Mouse (Mus musculus): Measurements from ENCODE around the gene 4930556J24Rik. TPM values are rescaled to one million over a fixed set of nuclear protein-coding genes. Genes with fewer than 3 reads are reported as not detected.

Gene 4930556J24Rik
- polyA plus RNA-seq, 1 experiment: 0.07 TPM

DNA sequence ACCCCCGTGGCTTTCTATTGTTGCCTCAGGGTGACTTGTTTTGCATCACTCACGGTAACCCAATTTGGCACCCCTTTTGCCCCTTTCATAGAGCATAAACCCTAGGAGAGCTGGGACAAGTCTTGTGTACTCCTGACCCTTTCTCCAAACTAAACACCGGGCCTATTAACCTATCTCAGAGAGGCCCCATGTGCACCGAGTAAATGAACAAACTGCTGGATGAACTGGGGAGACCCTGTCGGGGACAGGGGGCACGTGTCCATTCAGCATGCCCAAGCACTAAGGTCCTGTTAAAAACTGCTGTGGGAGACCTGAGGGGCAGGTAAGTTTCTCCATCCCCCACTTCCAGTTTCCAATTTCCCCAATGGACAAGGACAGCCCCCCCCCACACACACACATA, 45.6 kb downstream of the 4930556J24Rik start:
- H3K4me3 ChIP-seq (ENCODE audit: insufficient read depth, poor library complexity, severe bottlenecking): no peak overlapping the region
- no peaks in the 10 kb centered on the region for H3K36me3 ChIP-seq (ENCODE audit: control insufficient read depth, insufficient read depth)
- H3ac ChIP-seq (ENCODE audit: control insufficient read depth, insufficient read length, low read depth): no peak overlapping the region
- no peaks in the 10 kb centered on the region for H3K79me3 ChIP-seq (ENCODE audit: low read depth)
- H3K27me3 ChIP-seq (ENCODE audit: control insufficient read depth, insufficient read depth, insufficient read length): peaks cover 61% of the 10 kb centered on the region
- no peaks in the 10 kb centered on the region for H3K79me2 ChIP-seq (ENCODE audit: control insufficient read depth, insufficient read depth)
- TF ChIP-seq USF1 (IDR thresholded peaks at IDR 0.05; ENCODE audit: low read depth): no peak
- TF ChIP-seq FOSL1 (IDR thresholded peaks at IDR 0.05; ENCODE audit: insufficient read depth, low read length, poor library complexity, severe bottlenecking): no peak
- TF ChIP-seq CEBPB (IDR thresholded peaks at IDR 0.05; ENCODE audit: low read depth): no peak
- TF ChIP-seq MAX (IDR thresholded peaks at IDR 0.05): no peak
- TF ChIP-seq CTCF (IDR thresholded peaks at IDR 0.05; ENCODE audit: control insufficient read depth, insufficient read depth, insufficient read length): no peak
- TF ChIP-seq MYOD1 (IDR thresholded peaks at IDR 0.05; ENCODE audit: control insufficient read depth, insufficient read length, low read depth): no peak
- TF ChIP-seq MYOG (IDR thresholded peaks at IDR 0.05; ENCODE audit: control insufficient read depth, extremely low read depth, insufficient read length): no peak

DNA sequence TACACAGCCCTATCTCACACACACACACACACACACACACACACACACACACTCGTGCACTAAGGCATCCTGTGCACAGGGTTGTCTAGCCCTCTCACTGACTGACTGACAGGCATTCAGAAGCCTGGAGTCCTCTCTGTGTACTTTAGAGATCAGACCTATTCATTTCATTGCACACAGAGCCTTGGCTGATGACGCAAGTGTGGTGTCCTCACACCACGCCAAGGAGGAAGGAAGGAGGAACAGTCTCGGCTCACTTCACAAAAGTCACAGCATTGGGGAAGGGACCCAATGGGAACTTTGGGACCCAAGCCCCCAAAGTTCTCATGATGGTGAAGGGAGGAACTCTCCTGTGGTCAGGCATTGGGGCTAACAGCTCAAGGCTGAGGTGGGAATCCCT, 46.6 kb downstream of the 4930556J24Rik start:
- H3K79me2 ChIP-seq (ENCODE audit: control insufficient read depth, insufficient read depth): no peaks in the 10 kb centered on the region
- H3K79me3 ChIP-seq (ENCODE audit: low read depth): no peaks in the 10 kb centered on the region
- no peaks in the 10 kb centered on the region for H3K36me3 ChIP-seq (ENCODE audit: control insufficient read depth, insufficient read depth)
- TF ChIP-seq CTCF (IDR thresholded peaks at IDR 0.05; ENCODE audit: control insufficient read depth, insufficient read depth, insufficient read length): no peak
- no peak for TF ChIP-seq USF1 (IDR thresholded peaks at IDR 0.05; ENCODE audit: low read depth)
- TF ChIP-seq MAX (IDR thresholded peaks at IDR 0.05): no peak
- no peak for TF ChIP-seq CEBPB (IDR thresholded peaks at IDR 0.05; ENCODE audit: low read depth)
- TF ChIP-seq MYOG (IDR thresholded peaks at IDR 0.05; ENCODE audit: control insufficient read depth, extremely low read depth, insufficient read length): no peak
- no peak for TF ChIP-seq FOSL1 (IDR thresholded peaks at IDR 0.05; ENCODE audit: insufficient read depth, low read length, poor library complexity, severe bottlenecking)
- TF ChIP-seq MYOD1 (IDR thresholded peaks at IDR 0.05; ENCODE audit: control insufficient read depth, insufficient read length, low read depth): no peak
- peaks cover 54% of the 10 kb centered on the region for H3K27me3 ChIP-seq (ENCODE audit: control insufficient read depth, insufficient read depth, insufficient read length)
- H3K4me3 ChIP-seq (ENCODE audit: insufficient read depth, poor library complexity, severe bottlenecking): no peak overlapping the region
- no peak overlapping the region for H3ac ChIP-seq (ENCODE audit: control insufficient read depth, insufficient read length, low read depth)

DNA sequence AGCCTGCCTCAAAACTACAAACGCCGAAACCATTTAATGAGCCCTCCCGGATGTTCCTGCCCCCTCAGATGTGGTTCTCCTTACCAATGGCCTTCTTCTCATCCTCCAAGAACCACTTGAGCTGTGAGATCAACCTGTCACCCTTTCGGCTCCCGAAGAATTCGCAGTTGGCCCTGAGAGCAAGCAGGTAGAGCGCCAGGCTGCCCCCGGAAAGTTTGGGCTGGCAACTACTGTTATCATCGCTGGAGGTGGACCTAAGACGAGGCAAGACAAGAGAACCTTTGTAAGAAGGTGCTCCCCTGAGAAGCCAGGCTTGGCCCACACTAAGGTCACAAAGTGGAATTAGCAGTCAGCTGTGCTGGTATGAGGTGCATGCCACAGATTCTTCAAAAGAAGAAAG, 50.7 kb downstream of the 4930556J24Rik start:
- no peak overlapping the region for H3K4me3 ChIP-seq (ENCODE audit: insufficient read depth, poor library complexity, severe bottlenecking)
- peaks cover 44% of the 10 kb centered on the region for H3K27me3 ChIP-seq (ENCODE audit: control insufficient read depth, insufficient read depth, insufficient read length)
- H3ac ChIP-seq (ENCODE audit: control insufficient read depth, insufficient read length, low read depth): no peak overlapping the region
- H3K36me3 ChIP-seq (ENCODE audit: control insufficient read depth, insufficient read depth): no peaks in the 10 kb centered on the region
- H3K79me3 ChIP-seq (ENCODE audit: low read depth): no peaks in the 10 kb centered on the region
- no peaks in the 10 kb centered on the region for H3K79me2 ChIP-seq (ENCODE audit: control insufficient read depth, insufficient read depth)
- TF ChIP-seq FOSL1 (IDR thresholded peaks at IDR 0.05; ENCODE audit: insufficient read depth, low read length, poor library complexity, severe bottlenecking) (no peak), CEBPB (IDR thresholded peaks at IDR 0.05; ENCODE audit: low read depth) (no peak), MAX (IDR thresholded peaks at IDR 0.05) (no peak), CTCF (IDR thresholded peaks at IDR 0.05; ENCODE audit: control insufficient read depth, insufficient read depth, insufficient read length) (no peak), MYOD1 (IDR thresholded peaks at IDR 0.05; ENCODE audit: control insufficient read depth, insufficient read length, low read depth) (no peak), MYOG (IDR thresholded peaks at IDR 0.05; ENCODE audit: control insufficient read depth, extremely low read depth, insufficient read length) (no peak), USF1 (IDR thresholded peaks at IDR 0.05; ENCODE audit: low read depth) (no peak)

DNA sequence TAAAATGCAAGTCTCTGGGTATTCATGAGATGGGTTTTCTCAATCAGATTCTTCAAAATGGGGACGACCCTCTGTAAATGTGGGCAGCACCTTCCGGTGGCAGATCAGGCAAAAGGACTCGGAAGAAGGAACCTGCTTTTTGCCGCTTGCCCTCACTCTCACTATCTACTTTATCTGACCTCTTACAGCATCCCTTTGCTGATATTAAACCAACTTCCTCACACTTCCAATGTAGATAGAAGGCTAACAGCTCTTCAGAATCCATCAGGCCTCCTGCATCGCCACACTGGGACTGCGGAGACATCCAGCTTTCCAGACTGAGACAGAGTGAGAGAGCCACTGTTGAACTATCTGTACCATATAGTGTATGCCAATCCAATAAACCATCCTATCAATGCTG, 53.8 kb downstream of the 4930556J24Rik start:
- peaks cover 18% of the 10 kb centered on the region for H3K27me3 ChIP-seq (ENCODE audit: control insufficient read depth, insufficient read depth, insufficient read length)
- no peak overlapping the region for H3K4me3 ChIP-seq (ENCODE audit: insufficient read depth, poor library complexity, severe bottlenecking)
- H3K36me3 ChIP-seq (ENCODE audit: control insufficient read depth, insufficient read depth): no peaks in the 10 kb centered on the region
- no peak for TF ChIP-seq CTCF (IDR thresholded peaks at IDR 0.05; ENCODE audit: control insufficient read depth, insufficient read depth, insufficient read length)
- TF ChIP-seq MYOD1 (IDR thresholded peaks at IDR 0.05; ENCODE audit: control insufficient read depth, insufficient read length, low read depth): no peak
- no peak for TF ChIP-seq MYOG (IDR thresholded peaks at IDR 0.05; ENCODE audit: control insufficient read depth, extremely low read depth, insufficient read length)
- no peak for TF ChIP-seq FOSL1 (IDR thresholded peaks at IDR 0.05; ENCODE audit: insufficient read depth, low read length, poor library complexity, severe bottlenecking)
- no peak for TF ChIP-seq MAX (IDR thresholded peaks at IDR 0.05)
- TF ChIP-seq CEBPB (IDR thresholded peaks at IDR 0.05; ENCODE audit: low read depth): no peak
- TF ChIP-seq USF1 (IDR thresholded peaks at IDR 0.05; ENCODE audit: low read depth): no peak
- H3K79me2 ChIP-seq (ENCODE audit: control insufficient read depth, insufficient read depth): no peaks in the 10 kb centered on the region
- no peaks in the 10 kb centered on the region for H3K79me3 ChIP-seq (ENCODE audit: low read depth)
- no peak overlapping the region for H3ac ChIP-seq (ENCODE audit: control insufficient read depth, insufficient read length, low read depth)

DNA sequence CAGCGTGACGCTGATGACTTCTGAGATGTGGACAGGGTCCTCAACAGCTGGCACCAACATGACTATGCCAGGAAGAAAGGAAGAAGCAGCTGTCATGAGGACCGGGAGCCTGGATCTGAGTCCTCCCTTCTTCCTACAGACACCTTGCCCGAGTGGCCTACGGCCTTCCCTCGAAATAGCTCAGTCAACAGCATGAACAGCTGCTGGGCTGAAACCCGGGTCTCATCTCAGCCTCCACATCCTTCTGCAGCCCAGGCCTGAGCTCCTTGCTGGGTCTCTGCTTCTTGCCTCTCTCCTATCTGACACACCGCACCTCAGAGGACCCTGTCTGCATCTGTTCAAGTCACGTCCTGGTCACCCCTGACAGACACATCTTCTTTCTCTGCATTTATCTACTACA, 54.5 kb downstream of the 4930556J24Rik start:
- Histone ChIP-seq H3K27me3 (ENCODE audit: control insufficient read depth, insufficient read depth, insufficient read length) (peaks cover 12% of the 10 kb centered on the region), H3K79me2 (ENCODE audit: control insufficient read depth, insufficient read depth) (no peaks in the 10 kb centered on the region), H3K4me3 (ENCODE audit: insufficient read depth, poor library complexity, severe bottlenecking) (no peak overlapping the region), H3K79me3 (ENCODE audit: low read depth) (no peaks in the 10 kb centered on the region), H3K36me3 (ENCODE audit: control insufficient read depth, insufficient read depth) (no peaks in the 10 kb centered on the region), H3ac (ENCODE audit: control insufficient read depth, insufficient read length, low read depth) (no peak overlapping the region)
- TF ChIP-seq FOSL1 (IDR thresholded peaks at IDR 0.05; ENCODE audit: insufficient read depth, low read length, poor library complexity, severe bottlenecking): no peak
- TF ChIP-seq MYOG (IDR thresholded peaks at IDR 0.05; ENCODE audit: control insufficient read depth, extremely low read depth, insufficient read length): no peak
- no peak for TF ChIP-seq MYOD1 (IDR thresholded peaks at IDR 0.05; ENCODE audit: control insufficient read depth, insufficient read length, low read depth)
- no peak for TF ChIP-seq MAX (IDR thresholded peaks at IDR 0.05)
- no peak for TF ChIP-seq USF1 (IDR thresholded peaks at IDR 0.05; ENCODE audit: low read depth)
- no peak for TF ChIP-seq CEBPB (IDR thresholded peaks at IDR 0.05; ENCODE audit: low read depth)
- no peak for TF ChIP-seq CTCF (IDR thresholded peaks at IDR 0.05; ENCODE audit: control insufficient read depth, insufficient read depth, insufficient read length)

Measured in C2C12 (cell line).